Mouse (Mus musculus) monocyte, adult 5-6 weeks (primary cell): ENCODE measurements around the gene Gltpd2. TPM values are rescaled to one million over a fixed set of nuclear protein-coding genes. Genes with fewer than 3 reads are reported as not detected.
"Not testable (repeated sequence)": the region's sequence is repeated elsewhere in the genome, so short reads cannot be mapped to it uniquely, and the experiment has no call there.

Source experiments
- ATAC-seq: fragments of 153-309, 156-312 bp; replicated peaks from 2 replicates; pipeline ENCODE4 v1.8.0; 2017; ENCODE audit warnings: mild to moderate bottlenecking; ENCODE audit not compliant: low TSS enrichment, insufficient number of reproducible peaks, severe bottlenecking, poor library complexity, low FRiP score
- total RNA-seq: library from RNA; stranded (forward); fragments of 200-1000, 200-491, 200-594 nt; gene quantifications from 3 replicates; pipeline ENCODE4 v1.2.3, GENCODE M21; 2017

Gltpd2 gene
- total RNA-seq, 1 experiment from 2014 or later, result not detected

DNA sequence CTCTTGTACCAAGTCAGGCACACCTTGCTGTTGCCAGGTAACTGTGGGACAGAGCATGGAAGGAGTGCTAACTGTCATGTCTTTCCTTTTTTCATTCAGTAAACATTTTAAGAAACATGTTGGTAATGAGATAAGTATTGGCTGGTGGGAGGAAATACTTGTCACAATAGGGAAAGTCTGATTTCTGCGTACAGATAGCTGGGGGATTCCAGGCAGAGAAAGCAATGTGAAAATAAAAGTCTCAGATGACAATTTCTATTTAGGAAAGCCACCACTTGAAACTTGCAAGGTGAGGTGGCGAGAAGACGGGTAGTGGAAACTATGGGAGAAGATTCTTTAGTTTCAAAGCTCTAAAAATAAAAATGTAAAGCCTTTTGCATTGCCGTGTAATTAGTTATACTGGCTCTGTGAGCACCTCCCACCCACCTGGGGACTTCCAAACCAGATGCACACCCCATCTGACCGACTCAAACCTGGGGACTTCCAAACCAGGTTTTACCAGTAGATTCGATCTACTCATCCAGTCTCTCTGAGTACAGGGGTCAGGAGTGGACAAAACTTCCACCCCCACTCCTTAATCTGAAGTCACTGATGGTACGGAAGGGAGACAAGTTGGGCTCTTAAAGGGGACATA lies 6.2 kb upstream of the Gltpd2 start:
- no peak for ATAC-seq

DNA sequence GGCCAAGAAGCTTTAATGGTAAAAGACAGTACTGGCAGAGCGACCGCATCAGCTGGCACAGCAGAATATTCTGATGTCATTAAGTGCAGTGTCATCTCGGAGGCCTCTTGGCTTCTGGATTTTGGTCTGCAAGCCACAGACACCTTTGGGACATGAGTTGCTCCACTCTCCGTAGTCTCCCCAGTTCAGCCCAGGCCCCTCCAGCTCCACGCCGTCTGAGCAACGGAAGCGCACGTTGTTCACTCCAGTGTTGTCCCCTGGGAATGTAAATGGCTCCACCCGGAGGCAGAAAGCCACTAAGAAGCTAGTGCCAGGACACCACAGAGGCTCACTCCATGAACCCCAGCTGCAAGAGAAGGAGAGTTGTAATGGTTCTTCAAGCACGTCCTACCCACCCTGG lies 5.5 kb upstream of the Gltpd2 start:
- ATAC-seq, result no peak

DNA sequence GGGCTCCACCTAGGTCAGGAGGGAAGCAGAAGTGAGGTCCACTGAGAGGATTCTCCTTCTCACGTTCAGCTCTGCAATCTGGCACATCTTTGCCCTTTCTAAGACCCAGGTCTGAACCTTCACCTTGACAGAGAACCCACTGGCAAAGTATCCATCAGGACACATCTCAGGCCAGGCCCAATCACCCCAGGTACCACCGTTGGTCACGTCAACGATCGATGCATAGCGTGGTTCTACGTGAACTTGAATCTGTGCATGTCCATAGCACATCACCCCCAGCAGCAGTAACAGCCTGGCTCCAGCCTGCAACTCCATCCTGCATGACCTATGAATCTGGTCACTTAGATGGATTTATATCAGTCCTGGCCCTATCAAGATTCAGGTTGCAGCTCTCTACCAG lies 4.7 kb upstream of the Gltpd2 start, which contains the start of gene Vmo1:
TSS of gene Vmo1 (minus strand) at position 329 of the 400 bp plus-strand sequence.
- no peak for ATAC-seq

DNA sequence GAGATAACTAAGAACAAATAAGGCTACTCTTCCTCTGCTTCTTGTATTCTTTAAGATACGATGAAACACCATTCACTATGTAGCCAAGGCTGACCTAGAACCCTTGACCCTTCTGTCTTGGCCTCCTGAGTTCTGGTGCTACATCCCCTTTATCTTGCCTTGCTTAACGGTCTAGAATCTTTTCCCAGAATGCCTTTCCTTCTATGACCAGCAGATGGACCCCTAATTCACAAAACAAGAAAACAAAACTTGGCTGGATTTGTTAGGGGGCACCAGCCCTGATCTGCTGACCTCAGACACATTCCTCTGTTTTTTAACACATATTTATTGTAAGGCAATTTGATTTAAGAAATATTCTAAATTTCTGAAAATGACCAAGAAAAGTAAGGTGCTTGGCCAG lies 2.6 kb upstream of the Gltpd2 start:
- ATAC-seq, result 0 out of 2 replicates have a peak, but pooled peaks have one; percentile 51

DNA sequence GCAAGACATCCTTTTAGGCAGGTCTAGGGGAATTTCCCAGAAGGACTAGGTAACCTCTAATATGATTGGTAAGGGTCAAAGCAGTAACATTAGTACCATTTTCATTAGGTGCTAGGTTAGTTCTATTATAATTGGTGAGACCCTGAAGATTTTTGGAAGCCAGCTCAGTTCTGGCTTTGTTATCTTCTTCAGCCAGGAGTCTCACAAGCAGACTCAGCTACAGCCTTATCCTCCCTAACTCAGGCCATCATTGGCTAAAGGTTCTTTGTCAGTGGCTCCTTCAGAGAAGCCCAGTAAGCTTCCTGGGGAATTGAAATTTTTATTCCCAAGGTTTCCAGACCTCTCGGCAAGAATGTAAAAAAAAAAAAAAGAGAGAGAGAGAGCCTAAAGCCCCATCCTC lies 560 bp upstream of the Gltpd2 start:
- ATAC-seq, result no peak

DNA sequence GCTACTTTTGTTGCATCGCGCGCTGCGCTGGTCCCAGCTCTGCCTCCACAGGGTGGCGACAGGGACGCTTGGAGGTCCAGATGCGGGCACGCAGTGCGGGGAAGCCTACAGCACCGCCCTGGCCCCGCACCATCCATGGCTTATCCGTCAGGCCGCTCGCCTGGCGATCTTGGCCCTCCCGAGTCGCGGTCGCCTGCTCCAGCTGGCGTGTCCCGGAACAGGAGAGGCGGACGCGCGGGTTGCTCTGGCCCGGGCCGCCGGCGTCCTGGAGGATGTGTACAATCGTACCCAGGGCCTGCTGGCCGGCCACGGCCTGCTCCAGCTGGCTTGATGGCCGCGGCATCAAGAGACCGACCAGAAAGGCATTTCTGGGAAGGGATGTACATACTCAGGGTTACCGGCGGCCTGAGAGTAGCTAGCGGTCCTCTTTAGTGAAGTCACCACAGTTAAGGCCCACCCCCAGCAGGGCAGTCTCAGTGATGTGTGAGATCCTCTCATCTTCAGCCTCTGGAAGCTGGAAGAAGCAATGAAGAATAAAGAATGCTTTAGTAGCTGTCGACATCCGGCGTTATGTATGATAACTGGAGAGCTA lies 1.3 kb downstream of the Gltpd2 start:
- ATAC-seq, result no peak

DNA sequence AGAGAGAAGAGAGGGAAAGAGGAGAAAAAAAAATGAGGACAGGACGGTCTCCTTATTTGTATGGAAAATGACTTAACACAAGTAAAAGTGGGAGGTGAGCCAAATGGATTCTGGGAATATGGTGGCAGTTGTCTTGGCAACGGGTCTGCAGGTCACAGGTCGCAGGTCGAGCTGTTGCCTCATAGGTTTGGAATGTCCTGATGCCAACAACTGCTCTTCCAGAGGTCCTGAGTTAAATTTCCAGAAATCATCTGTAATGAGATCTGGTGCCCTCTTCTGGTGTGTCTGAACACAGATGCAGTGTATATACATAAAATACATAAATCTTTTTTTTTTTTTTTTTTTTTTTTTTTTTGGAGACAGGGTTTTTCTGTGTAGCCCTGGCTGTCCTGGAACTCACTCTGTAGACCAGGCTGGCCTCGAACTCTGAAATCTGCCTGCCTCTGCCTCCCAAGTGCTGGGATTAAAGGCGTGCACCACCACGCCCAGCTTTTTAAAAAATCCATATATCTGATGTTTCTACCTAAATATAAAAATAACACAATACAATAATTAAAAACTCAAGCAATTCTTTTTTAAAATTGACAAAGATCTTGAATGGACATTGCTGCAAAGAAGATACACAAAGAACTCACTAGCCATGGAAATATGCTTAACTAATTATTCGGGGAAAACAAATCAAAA lies 4.5 kb downstream of the Gltpd2 start:
- ATAC-seq, result not testable (repeated sequence)

DNA sequence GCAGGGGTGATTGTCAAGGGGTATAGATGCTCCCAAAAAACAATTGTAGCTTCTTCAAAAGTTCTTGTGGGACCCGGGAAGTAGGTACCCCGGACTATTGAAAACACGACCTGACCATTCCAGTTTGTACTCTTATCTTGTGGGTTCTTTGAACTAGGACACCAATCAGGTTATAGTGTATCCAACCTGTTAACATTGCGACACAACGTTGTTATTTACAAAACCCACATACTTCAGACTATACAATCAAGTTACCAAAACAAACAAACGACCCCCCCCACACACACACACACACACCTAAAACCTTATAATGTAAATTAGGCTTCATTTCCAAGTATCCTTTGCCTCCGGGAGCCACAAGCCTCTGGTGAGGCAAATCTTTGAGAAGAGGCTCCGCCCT lies 5.8 kb downstream of the Gltpd2 start:
- no peak for ATAC-seq

DNA sequence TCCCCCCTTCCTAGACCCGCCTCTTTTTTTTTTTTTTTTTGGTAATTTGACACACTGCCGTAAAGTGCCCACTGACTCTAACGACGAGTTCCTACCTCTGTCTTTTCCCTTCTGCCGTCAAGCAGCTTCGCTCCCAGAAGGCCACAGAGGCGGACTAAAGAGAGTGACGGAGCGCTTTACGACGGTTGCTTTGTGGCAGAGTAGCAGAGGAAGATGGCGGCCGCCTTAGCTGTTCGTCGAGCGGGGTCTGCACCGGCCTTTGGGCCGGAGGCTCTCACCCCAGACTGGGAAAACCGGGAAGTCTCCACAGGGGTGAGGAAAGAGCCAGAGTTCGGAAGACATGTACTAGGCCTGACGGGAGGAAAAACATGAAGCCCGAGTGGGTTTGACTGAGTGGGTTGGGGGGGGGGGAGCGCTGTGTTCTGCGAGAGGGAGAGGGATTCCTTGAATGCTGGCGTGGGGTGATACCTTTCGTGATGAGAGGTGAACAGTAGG lies 6.2 kb downstream of the Gltpd2 start, which contains the start of gene Psmb6:
TSS of gene Psmb6 (plus strand) at position 184 of the 495 bp plus-strand sequence.
- peak; percentile 99 for ATAC-seq

DNA sequence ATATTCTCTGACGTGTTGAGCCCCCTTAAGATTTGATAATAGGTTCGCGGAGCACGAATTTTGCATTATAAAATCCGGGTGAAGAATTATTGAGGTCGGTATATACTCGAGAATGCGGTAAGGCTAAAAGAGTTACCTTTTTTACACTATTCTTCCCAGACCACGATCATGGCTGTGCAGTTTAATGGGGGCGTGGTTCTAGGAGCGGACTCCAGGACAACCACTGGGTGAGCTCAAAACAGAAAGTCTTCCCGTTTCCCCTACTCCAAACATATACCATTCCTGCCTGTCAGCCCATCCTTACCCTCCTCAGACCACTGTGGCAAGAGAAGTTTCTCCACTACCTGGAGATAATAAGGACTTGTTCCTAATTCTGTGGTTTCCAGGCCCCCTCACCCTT lies 6.7 kb downstream of the Gltpd2 start:
- ATAC-seq, result no peak

DNA sequence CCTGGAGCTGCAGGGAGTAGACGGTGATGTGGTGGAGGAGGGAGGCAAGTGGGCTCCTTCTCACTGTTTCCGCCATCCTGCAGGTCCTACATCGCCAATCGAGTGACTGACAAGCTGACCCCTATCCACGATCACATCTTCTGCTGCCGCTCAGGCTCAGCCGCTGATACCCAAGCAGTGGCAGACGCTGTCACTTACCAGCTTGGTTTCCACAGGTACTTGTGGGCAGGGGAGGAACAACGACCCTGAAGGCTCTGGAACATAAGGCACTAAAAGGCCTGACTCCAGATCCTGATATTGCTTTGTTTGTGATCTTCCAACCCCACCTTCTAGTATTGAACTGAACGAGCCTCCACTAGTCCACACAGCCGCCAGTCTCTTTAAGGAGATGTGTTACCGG lies 7.2 kb downstream of the Gltpd2 start:
- no peak for ATAC-seq

DNA sequence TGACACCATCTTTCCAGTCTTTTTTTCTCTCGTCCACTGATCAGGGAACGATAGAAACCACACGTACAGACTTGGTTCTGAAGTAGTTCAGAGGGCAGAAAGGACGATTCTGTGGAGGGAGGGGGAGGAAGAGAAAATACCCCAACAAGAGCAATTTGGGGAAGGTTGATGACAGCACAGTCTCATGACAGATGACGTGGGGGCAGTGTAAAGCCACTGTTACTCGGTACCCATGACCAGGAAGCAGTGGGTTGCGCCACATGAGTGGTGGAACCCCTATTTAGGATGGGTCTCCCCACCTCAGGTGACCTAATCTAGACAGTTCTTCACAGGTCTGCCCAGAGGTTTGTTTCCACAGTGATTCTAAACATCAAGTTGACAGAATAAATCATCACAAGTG lies 9.6 kb downstream of the Gltpd2 start:
- no peak for ATAC-seq

DNA sequence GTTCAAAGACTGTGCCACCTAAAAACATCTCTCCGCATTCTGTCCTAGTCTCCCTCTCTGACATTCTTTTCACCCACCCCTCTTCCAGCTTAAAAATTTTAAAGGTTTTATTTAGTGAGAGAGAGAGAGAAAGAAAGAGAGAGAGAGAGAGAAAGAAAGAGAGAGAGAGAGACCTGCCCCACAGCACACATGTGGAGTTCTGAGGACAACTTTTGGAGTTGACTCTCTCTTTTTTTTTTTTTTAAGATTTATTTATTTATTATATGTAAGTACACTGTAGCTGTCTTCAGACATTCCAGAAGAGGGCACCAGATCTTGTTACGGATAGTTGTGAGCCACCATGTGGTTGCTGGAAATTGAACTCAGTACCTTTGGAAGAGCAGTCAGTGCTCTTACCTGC lies 12.1 kb downstream of the Gltpd2 start:
- ATAC-seq, result not testable (repeated sequence)

DNA sequence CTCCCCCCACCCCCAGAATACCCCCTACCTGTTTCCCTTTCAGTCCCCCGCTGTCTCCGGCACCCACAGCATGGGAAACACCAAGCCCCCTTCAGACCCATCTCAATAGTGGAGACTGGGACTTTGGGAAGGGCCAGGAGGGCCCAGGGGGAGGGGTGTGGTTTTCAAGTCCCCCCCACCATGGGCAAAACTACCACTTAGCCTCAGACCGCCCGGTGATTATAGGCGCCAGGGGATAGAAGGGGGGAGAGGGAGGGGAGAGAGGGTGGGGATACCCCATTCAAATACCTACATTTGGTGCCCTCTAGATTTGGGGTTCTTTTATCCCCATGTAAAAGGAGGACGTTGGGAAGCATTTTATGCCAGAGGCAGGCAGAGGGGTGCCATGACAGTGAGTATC lies 13.8 kb downstream of the Gltpd2 start, which contains the start of gene Gm40193:
TSS of gene Gm40193 (minus strand) at position 101 of the 400 bp plus-strand sequence.
- no peak for ATAC-seq

DNA sequence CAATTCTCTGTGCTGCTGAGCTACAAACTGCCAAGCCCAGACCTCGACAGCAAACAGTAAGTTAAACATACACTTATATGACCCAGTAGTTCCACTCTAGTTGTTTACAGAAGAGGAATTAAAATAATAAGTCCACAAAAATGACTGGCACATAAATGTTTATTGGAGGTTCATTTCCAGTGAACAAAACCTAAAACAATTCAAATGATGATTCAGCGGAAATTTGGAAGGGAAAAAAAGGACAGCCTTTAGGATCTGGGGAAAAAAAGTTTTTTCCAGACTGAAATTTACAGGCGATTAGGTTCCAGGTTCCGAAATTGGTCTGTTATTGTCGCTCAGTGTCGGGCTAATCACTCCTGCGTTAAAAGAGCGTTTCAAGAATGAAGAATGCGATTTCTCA lies 20.4 kb downstream of the Gltpd2 start:
- ATAC-seq, result no peak

DNA sequence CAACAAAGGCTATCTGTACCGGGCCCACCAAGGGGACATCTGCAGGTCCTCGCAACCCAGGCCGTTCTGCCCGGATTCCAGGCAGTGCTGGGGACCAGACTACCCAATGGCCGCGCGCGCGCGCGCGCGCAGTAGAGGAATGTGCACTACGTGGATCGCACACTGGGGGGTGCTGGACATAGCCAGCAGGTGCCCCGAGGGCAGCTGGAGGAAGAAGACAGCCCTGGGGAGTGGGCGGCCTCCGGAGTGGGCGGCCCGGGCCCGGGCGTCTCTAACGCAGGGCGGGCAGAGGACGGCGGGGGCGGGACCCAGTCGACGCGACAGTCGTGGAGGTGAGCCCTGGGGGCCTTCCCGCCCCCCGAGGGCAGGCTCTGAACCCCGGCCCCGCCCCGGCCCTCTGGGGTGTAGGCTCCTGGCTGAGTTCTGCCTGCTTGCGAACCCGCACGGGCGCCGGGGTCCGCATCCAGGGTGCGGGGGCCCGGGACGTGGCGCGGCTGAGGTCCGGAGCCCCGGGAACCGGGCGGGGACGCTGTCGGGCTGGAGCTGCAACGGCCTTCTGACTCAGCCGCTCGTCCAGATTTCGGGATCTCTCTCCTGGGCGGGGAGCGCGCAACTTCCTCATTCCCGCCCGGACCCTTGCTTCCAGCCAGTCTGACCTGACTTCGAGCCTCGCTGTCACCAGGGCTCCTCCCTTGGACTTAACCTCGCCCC lies 21.0 kb downstream of the Gltpd2 start, which contains the start of gene Pld2:
TSS of gene Pld2 (plus strand) at position 188 of the 711 bp plus-strand sequence.
- ATAC-seq, result peak; percentile 83

DNA sequence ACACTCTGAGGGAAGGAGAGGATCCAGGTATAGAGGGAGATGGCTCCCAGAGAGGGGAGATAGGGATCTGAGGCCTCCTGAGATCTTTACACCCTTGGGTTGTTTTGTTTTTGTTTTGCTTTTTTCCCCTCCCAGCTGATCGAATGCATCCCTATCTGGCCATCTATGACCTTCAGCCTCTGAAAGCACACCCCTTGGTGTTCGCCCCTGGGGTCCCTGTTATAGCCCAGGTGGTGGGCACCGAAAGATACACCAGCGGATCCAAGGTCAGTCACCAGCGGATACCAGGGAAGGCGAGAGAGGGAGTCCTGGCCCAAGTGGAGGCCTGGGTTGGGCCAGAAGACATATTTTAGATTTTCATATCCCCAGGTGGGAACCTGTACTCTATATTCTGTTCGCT lies 21.9 kb downstream of the Gltpd2 start:
- ATAC-seq, result no peak

DNA sequence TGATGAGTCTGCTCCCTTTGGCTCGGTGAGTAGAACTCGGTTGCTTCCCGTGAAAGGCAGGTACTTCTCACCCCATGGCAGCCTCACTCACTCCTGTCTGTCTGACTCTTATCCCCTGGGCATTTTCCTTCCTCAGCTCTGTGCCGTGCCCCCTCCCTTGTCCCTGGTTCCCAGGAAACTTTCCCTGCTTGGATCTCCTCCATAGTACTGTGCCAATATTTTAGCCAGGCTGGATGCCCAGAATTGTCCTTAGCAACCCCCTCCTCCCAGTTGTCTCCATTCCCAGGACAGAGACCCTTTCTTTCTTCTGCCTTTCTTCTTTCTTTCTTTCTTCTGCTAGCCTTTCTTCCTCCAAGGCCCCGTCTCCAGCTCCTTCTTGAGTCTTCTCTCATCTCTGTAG lies 22.4 kb downstream of the Gltpd2 start:
- ATAC-seq, result no peak

DNA sequence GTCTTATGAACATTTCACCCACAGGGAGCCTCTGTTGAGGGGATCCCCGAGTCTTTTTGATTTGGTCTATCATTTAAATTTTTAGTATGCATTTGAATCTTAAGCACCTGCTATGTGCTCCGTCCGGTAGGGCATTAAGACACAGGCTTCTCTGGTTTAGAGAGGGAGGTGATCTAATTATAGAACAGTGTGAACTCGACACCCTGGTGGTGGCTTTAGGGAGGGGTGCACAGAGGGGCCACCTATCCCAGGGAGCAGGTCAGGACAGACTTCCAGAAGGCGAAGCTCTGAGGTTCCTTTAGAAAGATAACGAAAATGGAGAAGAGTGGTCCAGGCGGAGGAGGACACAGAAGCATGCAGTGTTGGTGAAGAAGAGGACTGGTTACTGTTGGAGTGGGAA lies 25.5 kb downstream of the Gltpd2 start:
- no peak for ATAC-seq
